Mouse (Mus musculus) ES-Bruce4 (cell line): ENCODE results near the gene Nlrp5.
"Not testable (repeated sequence)": the region's sequence is repeated elsewhere in the genome, so short reads cannot be mapped to it uniquely, and the experiment has no call there.

ENCODE experiments used
- CTCF ChIP-seq: IDR thresholded peaks from one replicate; pipeline ENCODE4 v1.8.1; 2011; ENCODE audit warnings: low read depth, low read length
- EP300 ChIP-seq: IDR thresholded peaks from 2 replicates; pipeline ENCODE4 v1.6.1; 2011; ENCODE audit warnings: low read depth, low read length; ENCODE audit not compliant: insufficient read depth
- POLR2A ChIP-seq: IDR thresholded peaks from one replicate; pipeline ENCODE4 v1.8.1; 2011; ENCODE audit warnings: low read length; ENCODE audit not compliant: insufficient read depth

DNA sequence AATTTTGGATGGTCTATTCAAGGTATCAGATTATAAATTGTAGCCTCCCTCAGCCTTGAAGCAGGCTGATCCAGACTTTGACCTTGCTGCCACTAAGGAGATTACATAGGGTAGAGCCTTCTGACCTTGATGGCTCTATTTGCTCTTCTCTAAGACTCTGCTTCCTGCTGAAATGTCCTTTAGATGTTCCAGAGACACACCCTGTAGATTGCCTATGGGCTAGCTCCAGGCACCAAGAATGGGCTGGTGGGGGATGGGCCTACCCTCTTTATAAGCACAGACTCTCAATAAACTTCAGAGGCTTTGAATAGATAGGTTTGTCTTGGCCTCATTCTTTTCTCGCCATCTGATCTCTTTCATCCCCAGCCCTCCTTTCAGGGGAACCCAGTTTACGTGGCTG lies 87.2 kb downstream of the Nlrp5 start:
- TF ChIP-seq CTCF, POLR2A: not testable (repeated sequence)
- TF ChIP-seq EP300, result peak; percentile 77; the same call in 1 of the 2 replicates
